Mouse (Mus musculus) adrenal gland, adult 2 months (tissue): ENCODE measurements around the gene Ccdc117. TPM values are rescaled to one million over a fixed set of nuclear protein-coding genes. Genes with fewer than 3 reads are reported as not detected.
"Not testable (repeated sequence)": the region's sequence is repeated elsewhere in the genome, so short reads cannot be mapped to it uniquely, and the experiment has no call there.

ENCODE experiments used
- DNase-seq: peaks from one replicate; pipeline ENCODE4 v3.0.0; 2021
- polyA plus RNA-seq: library from polyadenylated mRNA; depleted of rRNA; stranded (reverse); fragments of >200 nt; gene quantifications from 2 replicates; pipeline ENCODE4 v1.2.3, GENCODE M21; 2012
- total RNA-seq, 2 experiments: library from RNA; stranded (reverse); gene quantifications; 2 replicates each; pipeline ENCODE4 v1.2.3; 2021

Gene Ccdc117
- total and polyA plus RNA-seq, 3 experiments, result 6.5 to 32.0 (median 19.5) TPM

DNA sequence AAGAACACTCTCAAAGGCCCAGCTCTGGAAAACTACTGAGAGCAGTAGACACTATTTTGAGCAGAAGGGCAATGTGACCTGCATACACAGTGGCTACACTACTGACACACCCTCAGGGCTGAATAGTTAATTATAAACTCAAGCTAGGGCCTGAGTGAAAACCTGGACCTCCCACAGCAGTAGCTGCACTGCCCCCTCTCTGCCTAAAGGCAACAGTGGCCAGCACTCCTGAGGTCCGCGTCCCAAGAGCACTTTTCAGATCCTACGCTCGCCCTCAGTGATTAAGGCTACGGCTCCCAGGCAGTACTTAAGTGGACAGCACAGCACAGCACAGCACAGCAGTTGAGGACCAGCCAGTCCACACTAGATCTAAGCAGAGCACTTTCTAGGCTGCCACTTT, 8.9 kb downstream of the Ccdc117 start:
- no peak for DNase-seq

DNA sequence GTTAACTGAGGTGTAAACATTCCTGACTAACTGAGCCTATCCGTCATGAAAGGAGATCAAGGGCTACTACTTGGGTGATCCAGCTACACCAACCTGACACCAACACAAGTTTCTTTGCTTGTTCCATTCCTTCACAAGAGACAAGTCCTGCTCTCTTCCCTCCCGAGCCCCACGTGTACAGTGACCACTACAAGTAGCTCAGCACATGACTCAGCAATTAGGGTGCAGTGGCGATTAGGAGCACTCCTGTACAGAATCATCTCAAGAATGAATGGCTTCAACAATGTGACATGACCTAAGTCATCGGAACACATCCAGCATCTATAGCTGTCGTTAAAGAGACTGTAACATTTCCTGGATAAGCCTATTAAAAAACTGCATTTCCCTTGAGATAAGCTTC, 11.3 kb downstream of the Ccdc117 start:
- no peak for DNase-seq

DNA sequence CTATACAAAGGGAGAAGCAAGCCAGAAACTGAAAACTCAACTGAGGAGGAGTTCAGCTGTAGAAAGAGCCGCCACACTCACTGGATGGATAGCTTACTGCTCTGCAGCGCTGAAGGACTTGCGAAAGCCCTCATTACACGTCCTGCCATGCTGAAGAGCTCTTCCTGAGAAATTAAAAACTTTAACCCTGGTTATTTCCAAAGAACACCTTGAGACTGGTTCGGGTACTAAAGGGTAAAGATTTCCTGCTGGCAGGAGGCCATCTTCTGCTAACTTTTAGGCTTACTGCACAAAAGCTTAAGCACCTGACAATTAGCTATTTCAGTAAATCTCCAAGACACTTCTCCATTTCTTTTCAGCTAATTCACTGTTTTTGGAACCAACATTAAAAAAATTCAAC, 11.8 kb downstream of the Ccdc117 start:
- no peak for DNase-seq

DNA sequence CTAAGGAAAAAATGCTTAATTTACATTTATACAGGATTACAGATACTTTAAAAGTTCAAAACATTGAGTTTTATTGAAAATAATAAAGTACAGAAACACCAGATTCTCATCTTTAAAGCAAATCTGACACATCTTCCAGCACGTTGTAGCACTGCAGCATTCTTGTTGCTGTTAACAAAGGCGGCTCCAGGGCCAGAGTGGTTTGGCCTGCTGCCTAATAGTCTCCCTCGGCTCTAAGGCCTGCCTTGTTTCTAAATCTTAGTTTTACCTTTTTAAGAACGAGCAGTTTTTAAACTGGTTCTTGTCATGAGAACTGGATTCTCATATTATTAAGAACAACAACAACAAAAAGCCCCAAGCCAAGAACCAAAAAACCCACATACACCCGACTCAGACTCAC, 13.1 kb downstream of the Ccdc117 start:
- DNase-seq, result peak; percentile 38

DNA sequence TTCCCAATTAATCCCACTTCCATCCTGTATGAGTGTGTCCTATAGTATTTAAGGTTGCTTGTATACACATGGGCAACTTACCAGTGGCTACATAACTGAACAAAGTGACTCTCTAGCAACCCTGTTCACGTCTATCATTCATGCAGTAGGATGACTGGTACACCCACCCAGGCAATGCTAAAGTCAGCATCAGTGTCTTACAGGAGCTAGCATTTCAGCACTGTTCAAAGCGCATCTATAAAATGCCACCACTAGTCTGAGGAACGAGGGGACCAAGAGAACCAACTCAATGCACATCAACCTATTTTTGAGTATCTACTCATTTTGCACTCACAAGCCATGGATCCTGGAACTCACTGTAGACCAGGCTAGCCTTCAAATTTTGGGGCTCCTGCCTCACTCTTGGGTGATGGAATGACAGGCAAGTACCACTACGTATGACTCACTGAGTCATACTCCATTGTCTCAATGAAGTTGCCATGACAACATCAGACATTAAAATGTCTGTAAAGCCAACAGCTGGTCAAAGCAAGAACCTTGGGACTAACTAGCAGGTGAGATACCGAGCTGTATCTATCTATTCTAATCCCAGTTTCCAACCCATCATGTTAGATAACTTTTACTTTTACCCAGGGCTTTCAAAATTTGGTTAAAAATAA, 14.0 kb downstream of the Ccdc117 start:
- DNase-seq, result no peak

DNA sequence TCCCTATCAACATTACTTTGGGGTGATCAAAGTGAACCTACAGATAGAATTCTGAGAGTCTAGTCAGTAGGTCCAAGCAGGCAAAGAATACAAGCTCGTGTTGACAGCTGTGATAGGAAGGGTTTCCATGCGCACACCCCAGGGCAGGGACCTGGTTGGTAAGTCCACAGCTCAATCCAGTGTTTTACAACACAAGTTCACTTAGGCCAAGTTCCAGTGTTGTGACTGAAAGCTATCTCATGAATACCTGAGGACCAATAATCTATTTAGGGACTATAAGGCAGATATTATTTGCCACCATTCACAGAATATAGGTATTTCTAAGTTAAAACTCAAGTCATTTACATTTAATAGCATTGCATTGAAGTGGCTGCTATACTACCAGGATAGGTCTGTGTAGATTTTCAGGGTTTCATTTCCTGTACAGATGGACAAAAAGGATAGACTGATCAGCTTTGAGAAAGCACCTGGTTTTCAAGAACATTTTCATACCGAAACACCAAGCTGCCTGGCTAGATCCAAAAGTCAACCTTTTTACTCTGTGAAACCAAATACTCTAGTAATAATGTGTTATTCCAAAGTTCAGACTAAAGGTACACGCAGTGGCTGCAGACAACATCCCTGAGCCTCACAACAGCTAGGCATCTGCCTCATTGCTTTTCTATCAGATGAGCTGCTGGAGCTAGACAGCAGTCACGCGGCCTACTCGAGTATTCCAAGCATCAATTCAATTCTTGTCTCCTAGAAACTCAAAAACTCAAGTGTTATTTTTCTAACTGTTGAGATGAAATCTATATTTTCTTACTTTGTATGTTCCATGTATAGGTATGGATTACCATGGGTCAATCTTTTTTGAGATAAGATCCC, 15.2 kb downstream of the Ccdc117 start:
- no peak for DNase-seq

DNA sequence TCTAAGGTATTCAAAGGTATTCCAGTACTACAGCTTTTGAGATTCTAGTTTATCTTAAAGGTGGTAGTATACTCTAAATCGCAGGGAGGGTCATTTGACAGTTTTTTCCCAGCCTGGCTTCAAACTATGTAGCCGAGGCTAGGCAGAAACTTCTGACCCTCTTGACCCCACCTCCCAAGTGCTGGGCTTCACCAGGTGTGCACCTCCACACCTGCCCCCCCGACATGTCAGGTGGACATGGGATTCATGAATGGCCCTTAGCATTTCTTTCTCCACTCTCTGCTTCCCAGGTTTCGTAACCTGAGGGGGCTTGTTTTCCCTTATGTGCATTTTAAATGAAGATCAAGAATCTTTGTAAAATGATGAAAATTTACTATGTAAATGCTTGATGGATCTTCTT, 16.6 kb downstream of the Ccdc117 start:
- no peak for DNase-seq

DNA sequence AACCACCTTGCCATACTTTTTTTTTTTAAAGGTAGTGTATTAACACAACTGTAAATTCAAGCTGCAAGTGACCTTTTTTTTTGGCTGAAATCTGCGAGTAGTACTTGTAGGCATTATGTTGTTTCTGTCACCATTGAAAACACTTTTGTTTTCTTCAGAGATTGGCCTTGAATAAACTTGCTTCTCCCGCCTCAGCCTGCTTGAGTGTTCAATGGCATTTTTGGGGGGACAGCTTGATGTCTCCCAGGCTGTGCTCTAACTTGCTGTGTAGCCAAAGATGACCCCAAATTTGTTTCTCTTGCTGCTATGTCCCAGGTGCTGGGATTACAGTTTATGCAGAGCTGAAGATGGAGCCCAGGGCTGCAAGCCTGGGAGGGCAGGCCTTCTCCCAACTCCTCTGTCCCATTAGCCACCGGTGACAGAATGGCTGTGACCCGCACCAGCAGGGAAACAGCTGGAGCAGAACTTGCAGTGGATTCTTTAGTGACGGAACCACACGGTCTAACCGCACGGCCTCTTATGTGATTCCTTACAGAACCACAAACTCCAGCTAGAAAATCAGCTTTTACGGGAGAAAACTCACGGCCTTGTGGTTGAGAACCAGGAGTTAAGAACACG, 19.1 kb downstream of the Ccdc117 start:
- no peak for DNase-seq

DNA sequence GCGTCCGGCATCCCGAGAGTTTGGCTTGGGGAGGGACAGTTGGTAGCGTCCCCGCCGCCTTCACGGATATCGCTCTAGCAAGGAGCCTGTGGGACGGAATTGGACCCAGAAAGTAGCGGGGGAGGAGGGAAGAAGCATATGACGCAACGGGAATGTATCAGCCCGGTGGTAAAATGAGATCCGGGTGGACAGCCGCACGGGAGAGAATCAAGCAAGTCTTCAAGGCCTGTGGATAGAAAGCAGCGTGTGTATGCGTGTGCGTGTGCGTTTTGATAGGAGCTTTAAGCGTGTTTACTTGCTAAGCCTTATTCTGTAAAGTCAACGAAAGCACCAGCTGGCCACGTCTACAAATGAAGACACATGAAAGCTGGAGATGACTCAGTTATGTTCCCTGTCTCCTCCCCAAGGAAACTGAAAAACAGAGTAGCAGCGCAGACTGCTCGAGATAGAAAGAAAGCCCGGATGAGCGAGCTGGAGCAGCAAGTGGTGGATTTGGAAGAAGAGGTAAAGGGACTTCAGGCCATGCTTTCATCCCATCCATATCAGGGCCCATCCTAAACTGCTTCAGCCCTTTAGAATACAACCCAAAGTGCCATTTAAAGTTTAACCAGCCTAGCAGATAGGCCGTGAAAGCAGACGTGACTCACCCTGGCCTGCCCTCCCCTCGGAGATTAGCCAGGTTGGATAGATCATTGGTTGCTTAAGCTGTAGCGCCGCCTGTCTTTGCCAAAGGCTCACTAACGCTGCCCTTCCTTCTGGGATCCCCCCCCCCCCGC, 20.3 kb downstream of the Ccdc117 start:
- DNase-seq, result peak; percentile 91

DNA sequence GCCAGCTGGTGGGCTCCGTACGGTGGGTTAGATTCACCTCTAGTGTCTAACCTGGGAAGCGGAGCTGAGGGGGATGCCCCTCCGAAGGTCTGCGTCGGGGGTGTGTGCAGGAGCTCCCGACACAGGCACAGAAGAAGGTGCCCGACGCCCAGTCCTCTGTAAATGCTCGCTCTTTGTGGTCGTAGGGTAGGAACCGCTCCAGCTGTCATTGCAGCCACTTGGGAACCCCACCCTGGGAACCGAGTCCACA, 20.8 kb downstream of the Ccdc117 start:
- DNase-seq, result no peak

DNA sequence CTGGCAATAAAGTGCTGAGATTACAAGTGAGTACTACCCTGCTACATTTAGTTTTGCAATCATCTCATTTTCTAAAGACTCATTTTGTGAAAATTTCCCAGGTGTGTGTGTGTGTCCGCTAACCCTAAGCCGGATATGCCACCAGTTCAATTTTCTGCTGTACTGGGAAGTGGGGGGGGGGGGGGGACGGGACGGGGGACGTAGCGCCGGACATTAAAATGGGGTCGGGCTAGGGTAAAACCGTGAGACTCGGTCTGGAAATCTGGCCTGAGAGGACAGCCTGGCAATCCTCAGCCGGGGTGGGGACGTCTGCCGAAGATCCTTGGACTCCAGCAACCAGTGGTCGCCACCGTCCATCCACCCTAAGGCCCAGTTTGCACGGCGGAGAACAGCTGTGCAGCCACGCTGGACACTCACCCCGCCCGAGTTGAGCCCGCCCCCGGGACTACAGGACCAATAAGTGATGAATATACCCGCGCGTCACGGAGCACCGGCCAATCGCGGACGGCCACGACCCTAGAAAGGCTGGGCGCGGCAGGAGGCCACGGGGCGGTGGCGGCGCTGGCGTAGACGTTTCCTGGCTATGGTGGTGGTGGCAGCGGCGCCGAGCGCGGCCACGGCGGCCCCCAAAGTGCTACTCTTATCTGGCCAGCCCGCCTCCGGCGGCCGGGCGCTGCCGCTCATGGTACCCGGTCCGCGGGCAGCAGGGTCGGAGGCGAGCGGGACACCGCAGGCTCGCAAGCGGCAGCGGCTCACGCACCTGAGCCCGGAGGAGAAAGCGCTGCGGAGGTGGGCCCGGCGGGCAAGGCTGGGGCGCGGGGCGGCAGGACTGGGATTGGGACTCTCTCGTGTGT, 21.3 kb downstream of the Ccdc117 start, which contains the start of gene Xbp1:
Gene Xbp1, plus strand, starts transcription at position 248 of the 854 bp plus-strand sequence.
- peak; percentile 99 for DNase-seq

DNA sequence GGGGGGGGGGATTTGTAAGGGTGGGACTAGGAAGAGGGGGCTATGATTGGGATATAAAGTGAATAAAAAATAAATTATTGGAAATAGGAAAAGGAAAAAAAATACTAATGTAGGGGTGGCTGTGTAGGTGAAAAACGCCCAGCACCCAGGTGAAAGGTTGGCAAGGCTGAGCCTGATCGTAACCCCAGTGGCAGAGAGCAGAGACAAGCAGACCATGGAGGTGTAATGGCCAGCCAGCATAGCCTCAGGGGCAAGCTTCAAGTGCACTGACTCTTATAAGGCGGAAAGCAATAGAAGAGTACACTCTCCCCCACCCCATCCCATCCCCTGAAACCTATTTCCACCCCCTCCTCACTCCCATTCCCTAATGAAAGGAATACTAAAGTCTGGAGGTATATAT, 22.3 kb downstream of the Ccdc117 start:
- no peak for DNase-seq

DNA sequence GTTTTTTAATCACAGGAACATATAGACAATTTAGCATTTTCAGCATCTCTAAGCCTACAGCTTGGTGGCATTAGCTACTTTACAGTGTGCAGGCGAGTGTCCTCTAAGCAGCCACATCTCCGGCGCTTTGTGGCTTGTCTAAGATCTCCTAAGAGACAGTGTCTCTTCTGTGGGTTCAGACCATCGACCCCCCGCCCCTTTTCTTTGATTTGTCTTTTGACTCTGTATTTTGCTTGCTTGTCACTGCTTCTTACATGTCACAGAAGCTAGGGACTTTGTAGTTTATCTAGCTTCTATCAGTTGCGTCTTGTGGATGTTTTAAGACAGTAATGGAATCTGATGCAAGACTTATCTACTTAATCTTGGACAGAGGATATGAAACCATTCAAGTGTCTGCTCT, 24.6 kb downstream of the Ccdc117 start:
- no peak for DNase-seq

DNA sequence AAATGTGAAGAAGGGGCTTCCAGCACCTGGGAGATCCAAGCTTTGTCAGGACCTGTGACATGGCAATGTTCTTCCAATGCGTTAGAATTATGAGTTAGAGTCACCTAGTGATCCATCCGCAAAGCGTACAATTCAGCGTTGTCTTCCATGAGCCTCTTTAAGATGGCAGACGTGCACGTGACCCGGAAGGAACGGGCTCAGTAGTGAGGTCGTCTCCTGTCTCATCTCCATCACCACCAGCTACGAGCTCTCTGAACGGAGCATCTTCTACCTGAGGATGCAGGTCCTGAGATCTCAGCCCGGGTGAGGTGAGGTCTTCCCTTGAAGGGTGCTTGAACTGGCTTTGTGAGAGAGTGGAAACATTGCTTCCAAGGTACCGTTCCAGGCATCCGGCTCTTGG, 25.4 kb downstream of the Ccdc117 start:
- DNase-seq, result no peak

DNA sequence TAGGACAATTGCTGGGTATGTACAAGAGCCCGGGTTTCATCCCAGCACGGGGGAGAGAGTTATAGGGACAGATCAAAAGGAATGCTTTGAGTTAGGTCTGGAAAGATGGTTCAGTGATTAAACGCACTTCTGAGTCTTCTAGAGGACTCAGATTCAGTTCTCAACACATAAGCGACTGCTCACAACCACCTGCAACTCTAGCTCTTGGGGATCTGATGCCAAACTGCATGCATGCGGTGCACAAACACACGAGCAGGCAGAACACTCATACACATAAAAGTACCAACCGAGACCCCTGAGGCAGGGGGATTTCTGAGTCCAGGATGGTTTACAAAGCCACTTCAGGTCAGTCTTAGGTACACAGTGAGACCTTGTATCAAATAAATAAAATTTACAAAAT, 25.8 kb downstream of the Ccdc117 start:
- no peak for DNase-seq

DNA sequence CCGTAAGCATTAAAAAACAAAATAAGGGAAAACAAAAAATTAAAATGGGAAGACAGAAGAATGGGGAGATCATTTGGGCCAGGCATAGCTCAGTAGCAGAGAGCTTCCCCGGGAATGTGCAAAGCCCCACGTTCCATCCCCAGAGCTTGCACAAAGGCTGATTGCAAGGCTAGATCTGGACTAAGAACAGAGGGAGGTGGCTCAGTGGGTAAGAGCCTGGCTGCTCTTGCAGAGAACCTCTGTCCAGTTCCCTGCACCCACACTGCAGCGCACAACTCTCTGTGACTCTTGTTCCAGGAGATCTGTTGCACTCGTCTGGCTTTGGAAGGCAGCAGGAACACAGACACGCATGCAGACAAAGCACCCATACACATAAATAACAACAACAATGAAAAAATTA, 26.3 kb downstream of the Ccdc117 start:
- DNase-seq, result no peak

DNA sequence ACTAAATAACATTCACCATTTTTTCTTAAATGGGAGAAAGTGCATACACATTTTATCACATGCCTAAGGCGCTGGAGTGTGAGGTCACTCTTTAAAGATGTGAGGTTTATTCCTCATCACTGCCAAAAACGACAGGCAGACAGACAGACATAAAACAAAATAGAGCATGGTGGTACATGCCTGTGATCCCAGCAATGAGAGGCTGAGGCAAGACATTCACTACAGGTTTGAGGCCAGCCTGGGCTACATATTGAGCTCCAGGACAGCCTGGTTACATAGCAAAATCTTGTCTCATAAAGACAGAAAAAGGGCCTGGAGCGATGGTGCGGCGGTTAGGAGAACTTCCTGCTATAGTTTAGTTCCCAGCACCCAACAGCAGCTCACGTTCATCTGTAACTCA, 26.8 kb downstream of the Ccdc117 start:
- DNase-seq, result no peak

DNA sequence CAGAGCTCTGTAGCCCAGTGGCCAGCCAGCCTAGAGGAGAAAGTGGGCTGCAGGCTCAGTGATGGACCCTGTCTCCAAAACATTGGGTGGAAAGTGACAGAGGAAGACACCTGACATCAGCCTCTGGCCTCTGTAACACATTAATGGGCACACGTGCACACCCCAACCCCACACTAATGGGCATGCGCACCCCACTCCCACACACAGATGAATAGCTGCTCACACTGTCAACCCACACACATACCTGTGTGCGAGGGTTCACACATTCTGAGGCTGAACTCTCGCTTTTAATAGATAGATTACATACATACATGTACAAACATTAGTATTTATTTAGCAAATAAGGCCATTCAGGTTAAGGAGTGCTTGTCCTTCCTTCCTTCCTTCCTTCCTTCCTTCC, 27.9 kb downstream of the Ccdc117 start:
- DNase-seq, result no peak

DNA sequence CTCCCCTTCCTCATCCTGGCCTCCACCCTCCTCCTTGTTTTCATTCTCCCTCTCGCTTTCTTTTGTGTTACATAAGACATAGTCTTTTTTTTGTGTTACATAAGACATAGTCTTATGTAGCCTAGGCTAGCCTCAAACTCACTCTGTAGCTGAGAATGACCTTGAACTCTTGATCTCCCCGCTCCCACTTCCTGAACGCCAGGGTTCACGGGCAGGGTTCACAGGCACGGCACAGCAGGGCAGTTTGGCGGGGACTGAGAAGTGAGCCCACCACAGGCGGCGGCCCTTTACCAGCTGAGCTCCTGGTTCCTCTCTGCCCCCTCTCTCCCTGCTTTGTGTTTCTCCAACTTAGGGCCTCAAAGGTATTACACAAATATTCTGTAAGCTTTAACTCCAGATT, 29.0 kb downstream of the Ccdc117 start:
- DNase-seq, result no peak

DNA sequence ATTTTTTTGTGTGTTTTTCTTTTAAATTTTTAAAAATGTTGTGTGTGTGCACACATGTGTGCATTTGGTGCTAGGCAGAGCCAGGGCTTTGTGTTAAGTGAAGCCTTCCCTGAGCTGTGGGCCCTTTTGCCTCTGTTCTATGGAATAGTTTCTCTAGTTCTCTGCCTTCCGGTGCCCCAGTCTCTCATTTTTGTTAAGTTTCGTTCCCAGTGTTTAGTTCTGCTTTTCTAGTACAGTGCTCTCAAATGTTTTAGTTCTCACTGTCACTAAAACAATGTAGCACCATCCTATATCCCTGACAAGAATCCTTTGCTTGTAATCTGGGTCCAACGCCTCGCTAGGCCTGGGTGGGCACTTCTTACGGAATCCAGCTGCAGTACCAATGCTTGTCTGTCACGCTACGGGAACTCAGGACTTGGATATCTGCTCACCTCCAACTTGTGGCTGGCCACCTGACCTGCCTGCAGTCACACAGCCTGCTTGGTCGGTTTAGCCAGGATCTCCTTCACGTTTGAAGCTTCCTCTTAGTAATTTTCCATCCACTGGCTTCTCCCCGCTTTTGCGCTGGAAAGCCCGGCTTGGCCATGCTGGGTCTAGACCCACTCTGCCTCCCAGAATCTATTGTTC, 29.8 kb downstream of the Ccdc117 start:
- no peak for DNase-seq

DNA sequence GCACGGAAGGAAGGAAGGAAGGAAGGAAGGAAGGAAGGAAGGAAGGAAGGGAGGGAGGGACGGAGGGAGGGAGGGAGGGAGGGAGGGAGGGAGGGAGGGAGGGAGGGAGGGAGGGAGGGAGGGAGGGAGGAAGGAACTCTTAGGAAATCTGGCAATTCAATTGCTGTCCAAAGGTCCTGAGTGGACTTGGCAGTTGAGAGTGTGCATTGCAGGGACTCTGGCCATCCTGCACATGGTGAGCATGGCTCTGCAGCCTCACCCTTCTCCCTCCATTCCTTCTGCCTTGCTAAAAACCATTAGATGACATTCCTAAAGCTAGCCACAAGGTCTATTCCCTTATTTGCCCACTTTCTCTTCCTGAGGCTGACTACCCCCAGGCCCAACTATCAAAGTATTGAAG, 31.3 kb downstream of the Ccdc117 start:
- DNase-seq, result not testable (repeated sequence)

DNA sequence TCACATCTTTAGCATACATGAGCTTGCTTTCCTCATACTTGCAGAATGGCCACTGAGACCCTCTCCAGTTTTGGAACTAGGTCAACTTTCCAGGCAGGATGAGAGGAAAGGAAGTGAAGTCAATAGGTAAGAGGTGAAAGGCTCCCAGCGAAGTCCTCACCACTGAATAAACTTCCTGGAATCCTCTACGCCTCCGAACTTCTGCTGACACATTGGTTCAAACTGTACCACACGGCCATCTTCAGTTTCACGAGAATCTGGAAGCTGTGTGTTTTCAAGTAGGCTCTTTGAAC, 31.9 kb downstream of the Ccdc117 start:
- DNase-seq, result no peak
